Mouse (Mus musculus) B cell, adult 62 days (primary cell): ENCODE results near the gene Jag1. TPM values are rescaled to one million over a fixed set of nuclear protein-coding genes. Genes with fewer than 3 reads are reported as not detected.

Experiments
- total RNA-seq: library from RNA; stranded (reverse); gene quantifications from 4 replicates; pipeline ENCODE4 v1.2.4, GENCODE M21; 2023

Gene Jag1
- 0.13 TPM in 1 of 4 replicates, not detected in the others for total RNA-seq

GRCm38 (mm10) chr2:137116025-137116674 is at the start of gene Jag1:
Gene Jag1 (minus strand): TSS chr2:137116644.

Other genes starting within 250 kb of the Jag1 start
- gene AL731706.2, start 231.0 kb downstream of the Jag1 start, total RNA-seq = 14.3 to 25.2 TPM in 2 of 4 replicates, not detected in the others
- 7.5 to 10.1 TPM (median 9.2 TPM) in 4 replicates for gene Slx4ip, start 225.4 kb downstream of the Jag1 start, total RNA-seq
- gene AL731706.1, start 225.3 kb downstream of the Jag1 start, total RNA-seq = 7.0 to 8.5 TPM (median 7.3 TPM) in 4 replicates
- gene Mkks, start 225.3 kb downstream of the Jag1 start, total RNA-seq = 4.2 to 9.2 TPM (median 6.6 TPM) in 4 replicates